Mouse (Mus musculus) ovary, postnatal 36 days (tissue): ENCODE measurements around the gene Gpr161.
"Not testable (repeated sequence)": the region's sequence is repeated elsewhere in the genome, so short reads cannot be mapped to it uniquely, and the experiment has no call there.

Experiments used
- DNase-seq: peaks from one replicate; pipeline ENCODE4 v3.0.0; 2022; ENCODE audit warnings: low spot score, mixed read lengths

The Gpr161 gene

DNA sequence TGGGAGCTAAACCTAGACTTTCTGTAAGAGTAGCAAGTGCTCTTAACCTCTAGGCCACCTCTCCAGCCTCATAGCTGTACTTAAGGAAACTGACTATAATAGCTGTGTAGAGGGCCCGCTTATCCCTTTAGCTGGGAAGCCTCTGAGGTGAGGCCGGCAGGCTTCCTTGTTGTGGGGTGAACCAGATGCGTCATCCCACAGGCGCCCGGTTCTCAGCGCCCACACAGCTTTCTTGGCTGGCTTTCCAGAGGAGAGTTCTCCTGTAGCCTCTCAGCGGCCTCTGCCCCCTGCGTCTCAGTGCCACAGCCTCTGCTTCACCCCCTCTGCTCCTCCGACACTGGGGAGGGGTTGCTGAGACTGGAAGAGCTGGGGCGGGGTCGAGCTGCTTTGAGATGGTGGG, 20.8 kb downstream of the Gpr161 start:
- DNase-seq = no peak

DNA sequence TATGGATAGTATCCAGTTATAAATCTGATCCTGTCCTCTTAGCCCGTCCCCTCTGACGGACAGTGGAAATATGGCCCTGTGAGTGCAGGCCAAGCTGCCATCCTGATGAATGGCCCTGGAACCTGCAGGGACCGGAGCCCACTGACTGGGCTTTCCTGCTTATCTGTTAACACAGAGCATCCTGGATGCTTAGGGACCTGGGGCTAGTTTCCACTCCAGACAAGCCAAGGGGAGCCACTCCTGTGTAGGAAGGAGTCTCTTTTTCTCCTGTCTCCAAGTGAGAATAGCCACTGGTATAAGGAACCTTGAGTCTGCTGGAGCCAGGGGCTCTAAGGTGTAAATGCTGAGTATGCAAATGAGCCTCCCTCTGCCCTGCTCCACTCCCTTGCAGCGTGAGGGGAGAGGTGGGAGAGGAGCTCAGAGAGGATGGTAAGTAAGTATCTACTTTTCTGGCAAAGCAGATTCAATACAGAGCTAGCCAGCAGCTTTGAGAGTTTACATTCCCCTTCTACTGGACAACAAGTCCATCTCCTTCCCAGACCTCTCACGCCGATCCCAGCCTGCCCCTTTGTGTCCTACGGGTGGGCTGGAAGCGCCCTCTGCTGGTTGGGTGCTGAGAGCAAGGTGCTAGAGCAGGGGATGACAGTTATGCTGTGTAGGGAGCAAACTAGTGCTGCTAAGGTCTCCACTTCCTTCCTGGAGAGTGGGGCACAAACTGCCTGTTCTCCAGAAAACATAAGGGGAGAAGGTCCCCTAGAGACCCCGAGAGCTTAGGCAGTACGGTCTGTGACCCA, 24.7 kb downstream of the Gpr161 start:
- peak; percentile 80 for DNase-seq

DNA sequence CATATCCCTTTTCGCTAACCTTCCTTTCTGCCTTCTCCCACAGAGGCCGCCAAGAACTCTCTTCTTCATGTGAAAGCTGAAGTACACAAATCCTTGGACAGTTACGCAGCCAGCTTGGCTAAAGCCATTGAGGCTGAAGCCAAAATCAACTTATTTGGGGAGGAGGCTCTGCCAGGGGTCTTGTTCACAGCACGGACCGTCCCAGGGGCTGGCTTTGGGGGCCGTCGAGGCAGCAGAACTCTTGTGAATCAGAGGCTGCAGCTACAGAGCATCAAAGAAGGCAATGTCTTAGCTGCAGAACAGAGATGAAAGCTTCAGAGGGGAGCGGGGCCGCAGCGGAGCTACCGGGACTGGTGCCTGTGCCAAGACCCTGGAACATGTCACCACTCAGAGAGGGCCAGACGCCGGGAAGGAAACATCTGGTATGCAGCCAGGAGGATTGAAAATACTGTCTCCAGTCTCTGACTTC, 25.8 kb downstream of the Gpr161 start:
- peak; percentile 12 for DNase-seq

DNA sequence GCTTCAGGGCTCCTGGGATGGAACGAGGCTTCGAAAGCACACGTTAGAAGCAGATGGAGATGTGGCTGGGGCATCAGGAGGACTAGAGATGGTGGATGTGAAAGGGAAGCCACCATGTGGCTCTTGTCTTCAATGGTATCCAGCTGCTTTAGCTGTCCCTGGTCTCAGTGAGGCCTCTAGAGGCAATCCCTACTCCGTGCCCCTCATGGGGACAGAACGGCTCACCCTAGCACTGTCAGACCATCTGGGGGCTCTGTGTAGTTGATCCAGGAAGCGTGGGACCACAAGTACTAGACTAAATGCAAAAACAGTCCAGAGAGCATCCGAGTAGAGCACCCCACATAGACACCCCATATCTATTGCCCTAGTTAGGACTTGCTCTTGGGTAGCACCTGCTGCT, 26.3 kb downstream of the Gpr161 start:
- DNase-seq = no peak

DNA sequence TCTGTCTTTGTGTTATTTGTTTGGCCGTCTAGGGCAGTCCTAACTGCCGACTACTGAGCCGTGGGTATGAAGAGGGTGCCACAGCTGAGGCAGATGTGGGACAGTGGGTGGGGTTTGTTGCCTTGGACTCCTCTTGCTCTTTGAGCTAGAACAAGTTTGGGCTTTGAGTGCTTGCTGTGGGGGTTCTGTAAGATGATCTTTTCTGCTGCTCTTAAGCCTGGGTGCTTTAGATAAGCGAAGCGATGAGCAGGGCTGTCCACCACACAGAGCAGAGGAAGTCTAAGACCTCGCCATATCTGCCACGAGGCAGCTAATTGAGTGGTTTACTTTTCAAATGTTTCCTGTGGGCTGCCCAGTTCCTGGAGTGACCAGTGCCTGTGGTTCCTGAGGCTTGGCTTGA, 27.3 kb downstream of the Gpr161 start:
- no peak for DNase-seq

DNA sequence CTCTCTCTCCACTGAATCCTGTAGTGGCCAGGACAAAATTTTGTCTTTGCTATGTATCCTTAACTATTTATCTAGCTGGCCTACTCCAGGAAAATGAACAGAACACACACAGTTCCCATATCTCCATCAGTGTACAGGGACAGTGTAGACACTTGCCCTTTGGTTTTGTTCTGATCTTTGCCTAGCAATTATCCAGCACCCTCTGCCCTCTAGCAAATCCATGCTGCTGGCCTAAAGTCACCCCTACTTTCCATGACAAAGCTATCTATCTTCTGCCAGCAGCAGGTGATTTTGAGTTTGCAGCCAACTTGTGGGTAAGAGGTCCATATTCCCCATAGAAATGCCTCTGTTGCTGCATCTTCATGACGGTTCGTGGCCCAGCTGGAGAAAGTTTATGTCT, 31.8 kb downstream of the Gpr161 start:
- DNase-seq = no peak

DNA sequence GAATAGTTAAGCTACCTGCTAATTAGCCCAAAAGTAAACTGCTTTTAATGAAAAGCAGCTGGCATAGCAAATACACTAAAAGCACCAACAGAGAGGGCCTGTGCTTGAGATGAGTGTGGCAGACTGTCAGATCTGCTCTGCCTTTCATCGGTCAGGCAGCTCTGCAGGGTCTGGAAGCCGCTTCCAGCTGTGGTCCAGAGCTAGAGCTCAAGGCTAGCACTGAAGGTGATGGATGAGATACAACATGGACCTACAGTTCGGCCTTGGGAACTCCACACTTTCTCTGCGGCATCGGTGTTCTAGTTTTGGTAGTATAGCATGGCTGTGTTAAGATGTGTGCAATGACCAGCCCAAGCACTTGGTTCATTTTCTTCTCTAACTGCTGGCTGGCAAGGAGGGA, 32.2 kb downstream of the Gpr161 start:
- DNase-seq = no peak

DNA sequence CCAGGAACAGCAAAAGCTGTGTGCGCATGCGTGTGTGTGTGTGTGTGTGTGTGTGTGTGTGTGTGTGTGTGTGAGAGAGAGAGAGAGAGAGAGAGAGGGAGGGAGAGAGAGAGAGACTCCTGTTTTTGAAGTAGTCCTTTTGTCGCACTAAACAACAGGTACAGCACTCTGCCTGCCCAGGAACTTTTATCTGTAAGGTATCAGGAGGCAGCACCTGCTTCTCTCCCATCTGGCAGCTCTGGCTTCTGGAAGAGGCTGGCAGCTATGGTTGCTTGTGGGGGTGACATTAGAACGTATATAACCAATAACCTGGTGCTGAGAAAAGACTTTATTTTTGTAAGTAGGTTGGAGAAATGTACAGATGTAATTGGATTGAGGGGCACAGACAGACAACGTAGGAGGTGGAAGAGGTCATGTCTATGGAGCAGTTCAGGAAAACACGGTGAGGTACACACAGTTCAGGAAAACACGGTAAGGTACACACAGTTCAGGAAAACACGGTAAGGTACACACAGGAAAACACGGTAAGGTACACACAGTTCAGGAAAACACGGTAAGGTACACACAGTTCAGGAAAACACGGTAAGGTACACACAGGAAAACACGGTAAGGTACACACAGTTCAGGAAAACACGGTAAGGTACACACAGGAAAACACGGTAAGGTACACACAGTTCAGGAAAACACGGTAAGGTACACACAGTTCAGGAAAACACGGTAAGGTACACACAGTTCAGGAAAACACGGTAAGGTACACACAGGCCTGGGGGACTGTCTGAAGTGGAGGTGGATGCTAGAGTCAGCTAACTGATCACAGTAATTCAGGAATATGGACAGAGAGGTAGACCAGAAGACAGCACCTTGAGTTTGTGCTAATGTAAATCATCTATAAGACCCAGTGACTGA, 33.0 kb downstream of the Gpr161 start:
- not testable (repeated sequence) for DNase-seq

DNA sequence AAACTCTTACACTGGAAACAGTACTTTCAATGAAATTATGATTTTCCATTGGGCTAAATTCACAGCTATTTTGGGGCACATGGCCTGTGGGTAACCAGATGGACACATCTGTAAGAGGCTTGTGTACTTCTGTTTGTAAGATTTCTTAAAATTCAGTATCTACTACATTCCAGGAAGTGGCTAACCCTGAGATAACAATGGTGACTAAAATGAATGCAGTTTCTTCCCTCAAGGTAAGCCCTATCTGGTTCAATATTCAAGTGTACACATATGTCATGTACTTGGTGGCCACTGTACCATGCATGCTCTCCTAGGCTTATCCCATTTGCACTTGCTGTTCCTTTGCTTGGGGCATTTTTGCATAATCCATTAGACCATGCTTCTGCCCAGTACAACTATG, 35.3 kb downstream of the Gpr161 start:
- DNase-seq = no peak

DNA sequence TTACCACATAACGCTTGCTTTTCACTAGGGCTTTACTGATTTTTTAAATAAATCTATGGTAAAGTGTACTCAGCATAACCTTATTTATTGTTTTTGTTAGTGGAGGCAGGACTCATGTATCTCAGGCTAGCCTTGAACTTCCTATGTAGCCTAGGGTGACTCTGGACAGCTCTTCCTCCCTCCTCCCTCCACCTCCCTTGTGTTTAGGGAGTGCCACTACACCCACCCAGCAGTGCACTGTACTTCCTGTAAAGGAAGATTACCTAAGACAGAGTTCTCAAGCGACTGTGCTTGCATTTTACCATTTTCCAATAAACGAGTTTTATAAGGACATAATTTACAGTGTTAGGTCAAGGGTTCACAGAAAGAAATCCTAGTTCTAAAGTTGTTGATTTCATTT, 37.2 kb downstream of the Gpr161 start:
- DNase-seq = no peak

DNA sequence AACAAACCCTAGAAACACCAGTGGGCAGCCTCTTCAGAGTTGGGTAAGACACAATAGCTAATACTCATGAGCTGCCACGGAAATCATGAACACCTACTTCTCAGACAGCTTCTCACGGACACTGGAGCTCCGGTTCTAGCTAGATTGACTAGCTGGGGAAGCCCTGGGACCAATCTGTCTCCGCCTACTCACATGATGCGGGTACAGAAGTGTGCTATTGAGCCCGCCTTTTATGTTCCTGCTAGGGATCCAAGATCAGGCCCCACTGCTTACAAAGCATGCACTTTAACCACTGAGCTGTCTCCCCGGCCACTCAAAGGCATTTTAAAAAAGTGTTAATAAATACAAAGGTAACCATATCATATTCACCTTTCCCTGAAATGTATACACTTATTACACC, 46.5 kb downstream of the Gpr161 start:
- DNase-seq = no peak

DNA sequence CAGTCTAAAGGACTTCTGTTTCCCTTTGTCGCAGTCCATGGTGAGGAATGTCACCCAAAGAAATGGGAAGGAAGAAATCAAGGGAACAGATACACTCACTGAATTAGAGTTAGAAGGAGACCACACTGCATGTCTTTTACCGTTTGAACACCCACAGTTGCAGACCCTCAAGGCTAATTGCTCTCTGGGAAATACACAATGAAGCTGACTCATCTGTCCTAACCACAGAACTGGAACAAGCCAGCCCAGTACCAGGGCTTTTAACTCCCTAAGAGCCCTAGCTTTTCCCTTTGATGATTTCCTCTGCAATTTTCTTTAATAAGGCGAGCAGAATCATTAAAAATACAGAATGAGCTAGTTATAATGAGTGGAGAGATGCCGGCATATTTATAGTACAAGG, 48.9 kb downstream of the Gpr161 start:
- no peak for DNase-seq

DNA sequence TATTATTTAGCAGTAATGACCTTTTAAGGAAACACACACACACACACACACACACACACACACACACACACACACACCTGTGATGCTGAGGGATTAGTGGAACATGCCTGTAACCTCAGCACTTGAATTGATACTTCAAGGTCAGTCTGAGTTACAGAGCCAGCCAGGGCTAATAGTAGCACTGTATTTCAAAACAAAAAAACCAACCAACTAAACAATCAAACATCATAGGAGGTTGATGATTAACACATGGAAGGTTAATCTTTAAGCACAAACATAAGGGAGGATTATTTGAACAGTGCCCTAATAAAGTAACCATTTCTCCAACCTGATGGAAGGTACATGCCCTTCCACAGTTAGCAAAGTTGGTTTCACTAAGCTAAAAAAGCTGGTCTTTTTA, 53.0 kb downstream of the Gpr161 start:
- DNase-seq = no peak

DNA sequence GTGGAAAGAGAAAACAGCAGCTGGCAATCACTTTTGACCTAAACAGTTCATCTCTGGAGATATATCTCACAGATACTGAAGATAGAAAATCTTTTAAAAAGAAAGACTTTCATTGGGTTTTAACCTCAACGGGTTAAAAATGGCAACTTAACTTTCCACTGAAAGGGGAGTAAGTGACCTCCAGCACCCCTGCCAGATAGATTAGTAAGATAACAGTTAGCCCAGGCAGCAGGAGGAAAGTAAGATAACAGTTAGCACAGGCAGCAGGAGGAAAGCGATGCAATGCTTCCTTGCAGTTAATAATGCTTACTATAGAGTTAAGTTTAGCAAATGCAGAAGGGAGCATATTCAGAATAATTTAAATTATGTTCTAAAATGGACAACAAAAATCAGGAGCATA, 60.8 kb downstream of the Gpr161 start:
- no peak for DNase-seq

DNA sequence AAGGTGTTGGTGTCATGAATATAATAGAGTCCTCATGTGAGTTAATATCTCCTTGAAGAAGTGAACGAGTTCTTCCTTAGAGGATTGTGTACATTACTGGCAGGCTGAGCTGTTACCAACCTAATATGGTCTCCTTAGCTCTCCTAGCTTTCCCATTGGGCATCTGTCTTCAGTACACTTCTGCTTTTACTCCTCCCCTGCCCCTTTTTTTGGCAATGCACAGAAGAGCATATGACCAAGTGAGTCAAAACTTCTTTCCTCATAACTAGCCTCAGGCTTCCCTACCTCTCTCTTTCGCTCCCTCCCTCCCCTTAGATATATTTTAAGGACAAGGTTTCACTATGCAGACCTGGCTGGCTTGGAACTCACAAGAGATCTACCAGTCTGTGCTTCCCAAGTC, 67.7 kb downstream of the Gpr161 start:
- no peak for DNase-seq

DNA sequence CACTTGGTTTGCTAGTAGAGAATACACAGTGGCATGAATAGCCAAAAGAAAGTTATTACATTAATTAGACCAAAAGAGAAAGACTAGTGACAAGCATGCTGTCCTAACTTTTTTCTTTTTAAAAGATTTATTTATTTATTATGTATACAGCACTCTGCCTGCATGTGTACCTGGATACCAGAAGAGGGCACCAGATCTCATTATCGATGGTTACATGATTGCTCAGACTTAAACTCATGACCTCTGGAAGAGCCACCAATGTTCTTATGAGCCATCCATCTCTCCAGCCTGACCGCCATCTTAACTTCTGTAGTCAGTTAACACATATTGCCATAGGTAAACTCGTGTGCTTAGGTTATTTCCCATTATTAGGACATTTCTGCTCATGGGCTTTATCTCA, 69.5 kb downstream of the Gpr161 start:
- no peak for DNase-seq

DNA sequence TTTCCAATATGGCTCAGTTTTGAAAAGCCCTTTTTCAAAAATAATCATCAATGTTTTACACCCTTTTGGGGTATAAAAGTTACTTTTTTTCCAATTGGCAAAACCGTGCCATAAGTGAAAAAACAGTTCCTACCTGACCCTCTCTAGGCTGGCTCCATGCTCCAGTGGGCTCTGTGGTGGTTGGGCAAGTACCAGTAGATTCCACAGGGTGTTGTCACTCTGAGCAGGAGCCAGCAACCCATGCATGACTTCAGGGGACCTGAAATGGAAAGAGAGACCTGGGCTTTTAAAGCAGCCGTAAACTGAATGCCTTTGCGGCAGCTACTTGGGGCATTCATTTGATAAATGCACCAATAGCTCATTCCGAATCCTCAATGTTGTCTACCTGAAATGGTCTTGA, 75.4 kb downstream of the Gpr161 start:
- DNase-seq = no peak

DNA sequence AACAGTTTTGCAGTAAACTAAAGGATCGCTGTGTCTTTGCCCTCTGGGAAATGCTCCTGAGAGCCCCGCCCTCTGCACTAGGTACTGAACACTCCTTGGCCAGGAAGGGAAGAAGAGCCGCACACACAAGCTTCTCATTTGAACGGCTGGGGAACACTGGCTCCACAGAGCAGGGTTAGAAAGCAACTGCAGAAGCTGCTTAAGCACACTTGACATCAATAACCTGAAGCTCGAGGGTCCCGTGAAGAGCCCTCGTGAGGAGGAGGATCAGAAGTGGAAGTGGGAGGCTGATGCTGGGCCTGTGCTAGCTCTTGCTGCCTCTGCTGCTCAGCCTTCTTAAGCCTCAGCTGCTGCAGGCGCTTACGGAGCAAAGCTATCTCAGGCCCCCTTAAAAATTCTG, 78.2 kb downstream of the Gpr161 start:
- no peak for DNase-seq
